Mouse (Mus musculus): Measurements from ENCODE around the gene Fam207a. TPM values are rescaled to one million over a fixed set of nuclear protein-coding genes. Genes with fewer than 3 reads are reported as not detected.

Gene Fam207a
- total RNA-seq, 1 experiment = 33.6 TPM

DNA sequence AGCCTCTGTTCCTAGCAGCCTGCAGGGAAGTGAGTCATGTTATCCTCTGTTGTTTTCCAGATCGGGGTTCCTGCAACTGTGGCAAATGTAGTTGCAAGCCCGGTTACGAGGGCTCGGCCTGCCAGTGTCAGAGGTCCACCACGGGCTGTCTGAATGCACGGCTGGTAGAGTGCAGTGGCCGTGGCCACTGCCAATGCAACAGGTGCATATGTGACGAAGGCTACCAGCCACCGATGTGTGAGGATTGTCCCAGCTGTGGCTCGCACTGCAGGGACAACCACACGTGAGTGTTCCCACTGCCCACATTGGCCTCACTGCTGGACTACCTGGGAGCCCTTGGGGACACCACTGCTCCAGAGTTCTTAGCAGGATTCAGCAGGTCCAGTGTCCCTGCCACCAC is 44.5 kb upstream of the Fam207a start:
- H3K9ac ChIP-seq (ENCODE audit: insufficient read depth, low read depth, low read length, poor library complexity, severe bottlenecking) = no peak overlapping the region
- H3K36me3 ChIP-seq (ENCODE audit: control insufficient read depth, insufficient read depth, low read length, poor library complexity, severe bottlenecking) = no peaks in the 10 kb centered on the region
- no peaks in the 10 kb centered on the region for H3K9me3 ChIP-seq (ENCODE audit: control insufficient read depth, insufficient read depth, low read depth, low read length)
- in situ Hi-C loops (cut with MboI; ENCODE audit: low sequenced_read_pairs in 2 of 2, unreplicated experiment in 2 of 2) = no loop called here
- H3K4me3 ChIP-seq (ENCODE audit: insufficient read depth in 1 of 2, low read depth in 1 of 2, low read length in 2 of 2, poor library complexity in 1 of 2, severe bottlenecking in 1 of 2) = no peak overlapping the region
- no peak for TF ChIP-seq MAFK (IDR thresholded peaks at IDR 0.05; ENCODE audit: insufficient read depth, low read depth, low read length)
- no peak for TF ChIP-seq CHD2 (IDR thresholded peaks at IDR 0.05; ENCODE audit: low read depth, low read length)
- no peak for TF ChIP-seq HCFC1 (IDR thresholded peaks at IDR 0.05; ENCODE audit: borderline replicate concordance, insufficient read depth, low read length)
- TF ChIP-seq ZC3H11A (IDR thresholded peaks at IDR 0.05; ENCODE audit: borderline replicate concordance, low read depth, low read length) = no peak
- no peak for TF ChIP-seq ZNF384 (IDR thresholded peaks at IDR 0.05; ENCODE audit: low read depth, low read length)
- no peaks in the 10 kb centered on the region for H3K4me1 ChIP-seq (ENCODE audit: control insufficient read depth in 2 of 2, insufficient read depth in 2 of 2, low read length in 2 of 2, poor library complexity in 1 of 2)
- no peak overlapping the region for H3K27ac ChIP-seq (ENCODE audit: insufficient read depth, low read depth, low read length, poor library complexity, severe bottlenecking)
- DNase-seq (ENCODE audit: low read depth, low spot score) = no peak

DNA sequence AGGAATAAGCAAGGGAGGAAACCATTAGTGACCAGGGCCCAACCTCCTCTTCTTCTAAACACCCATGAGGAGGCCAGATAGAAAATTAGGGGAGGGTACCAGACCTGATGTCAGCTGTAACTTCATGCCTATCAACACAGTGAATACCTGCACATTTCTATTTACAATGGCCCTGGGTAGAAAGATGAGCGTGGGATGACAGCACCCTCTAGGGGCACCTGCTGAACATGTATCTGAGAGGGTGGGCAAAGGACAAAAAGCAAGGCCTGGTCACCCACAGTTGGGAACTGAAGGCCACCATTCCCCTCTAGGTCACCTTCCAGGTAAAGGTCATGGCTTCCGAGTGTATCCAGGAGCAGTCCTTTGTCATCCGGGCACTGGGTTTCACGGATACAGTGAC is 42.1 kb upstream of the Fam207a start:
- no peak for TF ChIP-seq HCFC1 (IDR thresholded peaks at IDR 0.05; ENCODE audit: borderline replicate concordance, insufficient read depth, low read length)
- TF ChIP-seq MAFK (IDR thresholded peaks at IDR 0.05; ENCODE audit: insufficient read depth, low read depth, low read length) = no peak
- TF ChIP-seq ZC3H11A (IDR thresholded peaks at IDR 0.05; ENCODE audit: borderline replicate concordance, low read depth, low read length) = no peak
- no peak for TF ChIP-seq CHD2 (IDR thresholded peaks at IDR 0.05; ENCODE audit: low read depth, low read length)
- no peak for TF ChIP-seq ZNF384 (IDR thresholded peaks at IDR 0.05; ENCODE audit: low read depth, low read length)
- H3K9ac ChIP-seq (ENCODE audit: insufficient read depth, low read depth, low read length, poor library complexity, severe bottlenecking) = no peak overlapping the region

GRCm38 (mm10) chr10:77556631-77557030 is 41.0 kb upstream of the Fam207a start:
- Histone ChIP-seq H3K36me3 (ENCODE audit: control insufficient read depth, insufficient read depth, low read length, poor library complexity, severe bottlenecking) (no peaks in the 10 kb centered on the region), H3K9ac (ENCODE audit: insufficient read depth, low read depth, low read length, poor library complexity, severe bottlenecking) (no peak overlapping the region), H3K4me3 (ENCODE audit: insufficient read depth in 1 of 2, low read depth in 1 of 2, low read length in 2 of 2, poor library complexity in 1 of 2, severe bottlenecking in 1 of 2) (no peak overlapping the region), H3K9me3 (ENCODE audit: control insufficient read depth, insufficient read depth, low read depth, low read length) (no peaks in the 10 kb centered on the region), H3K27ac (ENCODE audit: insufficient read depth, low read depth, low read length, poor library complexity, severe bottlenecking) (no peak overlapping the region), H3K4me1 (ENCODE audit: control insufficient read depth in 2 of 2, insufficient read depth in 2 of 2, low read length in 2 of 2, poor library complexity in 1 of 2) (no peaks in the 10 kb centered on the region)
- in situ Hi-C loops (cut with MboI; ENCODE audit: low sequenced_read_pairs in 2 of 2, unreplicated experiment in 2 of 2) = no loop called here
- no peak for DNase-seq (ENCODE audit: low read depth, low spot score)
- no peak for TF ChIP-seq ZC3H11A (IDR thresholded peaks at IDR 0.05; ENCODE audit: borderline replicate concordance, low read depth, low read length)
- no peak for TF ChIP-seq MAFK (IDR thresholded peaks at IDR 0.05; ENCODE audit: insufficient read depth, low read depth, low read length)

More for the DNA sequence above, 42.1 kb upstream of the Fam207a start:
- no peak for DNase-seq (ENCODE audit: low read depth, low spot score)
- Histone ChIP-seq H3K4me1 (ENCODE audit: control insufficient read depth in 2 of 2, insufficient read depth in 2 of 2, low read length in 2 of 2, poor library complexity in 1 of 2) (no peaks in the 10 kb centered on the region), H3K9me3 (ENCODE audit: control insufficient read depth, insufficient read depth, low read depth, low read length) (no peaks in the 10 kb centered on the region), H3K4me3 (ENCODE audit: insufficient read depth in 1 of 2, low read depth in 1 of 2, low read length in 2 of 2, poor library complexity in 1 of 2, severe bottlenecking in 1 of 2) (no peak overlapping the region), H3K36me3 (ENCODE audit: control insufficient read depth, insufficient read depth, low read length, poor library complexity, severe bottlenecking) (no peaks in the 10 kb centered on the region), H3K27ac (ENCODE audit: insufficient read depth, low read depth, low read length, poor library complexity, severe bottlenecking) (no peak overlapping the region)
- in situ Hi-C loops (cut with MboI; ENCODE audit: low sequenced_read_pairs in 2 of 2, unreplicated experiment in 2 of 2) = no loop called here

- Histone ChIP-seq H3K36me3 (ENCODE audit: control insufficient read depth, insufficient read depth, low read length, poor library complexity, severe bottlenecking) (no peaks in the 10 kb centered on the region), H3K4me1 (ENCODE audit: control insufficient read depth in 2 of 2, insufficient read depth in 2 of 2, low read length in 2 of 2, poor library complexity in 1 of 2) (peaks cover 0 to 2% of the 10 kb centered on the region in 2 experiments; a peak in 1 of 4 replicates), H3K9ac (ENCODE audit: insufficient read depth, low read depth, low read length, poor library complexity, severe bottlenecking) (no peak overlapping the region), H3K4me3 (ENCODE audit: insufficient read depth in 1 of 2, low read depth in 1 of 2, low read length in 2 of 2, poor library complexity in 1 of 2, severe bottlenecking in 1 of 2) (no peak overlapping the region), H3K27ac (ENCODE audit: insufficient read depth, low read depth, low read length, poor library complexity, severe bottlenecking) (no peak overlapping the region), H3K9me3 (ENCODE audit: control insufficient read depth, insufficient read depth, low read depth, low read length) (no peaks in the 10 kb centered on the region)
- no peak for DNase-seq (ENCODE audit: low read depth, low spot score)
- in situ Hi-C loops (cut with MboI; ENCODE audit: low sequenced_read_pairs in 2 of 2, unreplicated experiment in 2 of 2) = no loop called here
- no peak for TF ChIP-seq ZNF384 (IDR thresholded peaks at IDR 0.05; ENCODE audit: low read depth, low read length)
- no peak for TF ChIP-seq ZC3H11A (IDR thresholded peaks at IDR 0.05; ENCODE audit: borderline replicate concordance, low read depth, low read length)
- TF ChIP-seq CHD2 (IDR thresholded peaks at IDR 0.05; ENCODE audit: low read depth, low read length) = no peak
- no peak for TF ChIP-seq MAFK (IDR thresholded peaks at IDR 0.05; ENCODE audit: insufficient read depth, low read depth, low read length)
Observed at GRCm38 (mm10) chr10:77554918-77555317, 39.3 kb upstream of the Fam207a start.

DNA sequence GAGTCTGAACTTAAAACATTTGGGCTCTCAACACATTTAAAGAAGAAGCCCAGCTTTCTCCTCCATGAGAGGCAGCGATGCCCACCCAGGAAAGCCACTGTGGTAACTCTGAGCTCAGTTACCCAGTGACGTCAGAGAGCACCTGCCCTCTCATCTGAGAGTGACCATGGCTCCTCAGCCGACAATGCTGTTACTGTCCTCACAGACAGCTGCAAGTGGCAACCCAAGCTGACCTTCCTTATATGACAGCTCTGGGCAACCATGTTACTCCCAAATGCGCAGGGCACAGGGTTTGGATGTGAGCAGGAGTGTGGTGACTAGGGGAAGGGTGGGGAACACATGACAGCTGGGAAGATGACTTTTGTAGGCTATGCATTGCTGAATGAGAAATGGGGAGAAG is 37.7 kb upstream of the Fam207a start:
- TF ChIP-seq MAFK (IDR thresholded peaks at IDR 0.05; ENCODE audit: insufficient read depth, low read depth, low read length) (no peak), ZNF384 (IDR thresholded peaks at IDR 0.05; ENCODE audit: low read depth, low read length) (no peak), ZC3H11A (IDR thresholded peaks at IDR 0.05; ENCODE audit: borderline replicate concordance, low read depth, low read length) (no peak), HCFC1 (IDR thresholded peaks at IDR 0.05; ENCODE audit: borderline replicate concordance, insufficient read depth, low read length) (no peak), CHD2 (IDR thresholded peaks at IDR 0.05; ENCODE audit: low read depth, low read length) (no peak)
- no peak overlapping the region for H3K4me3 ChIP-seq (ENCODE audit: insufficient read depth in 1 of 2, low read depth in 1 of 2, low read length in 2 of 2, poor library complexity in 1 of 2, severe bottlenecking in 1 of 2)
- H3K9ac ChIP-seq (ENCODE audit: insufficient read depth, low read depth, low read length, poor library complexity, severe bottlenecking) = no peak overlapping the region
- H3K36me3 ChIP-seq (ENCODE audit: control insufficient read depth, insufficient read depth, low read length, poor library complexity, severe bottlenecking) = no peaks in the 10 kb centered on the region
- H3K9me3 ChIP-seq (ENCODE audit: control insufficient read depth, insufficient read depth, low read depth, low read length) = no peaks in the 10 kb centered on the region
- in situ Hi-C loops (cut with MboI; ENCODE audit: low sequenced_read_pairs in 2 of 2, unreplicated experiment in 2 of 2) = no loop called here
- DNase-seq (ENCODE audit: low read depth, low spot score) = no peak
- peaks cover 0 to 2% of the 10 kb centered on the region in 2 experiments; a peak in 1 of 4 replicates for H3K4me1 ChIP-seq (ENCODE audit: control insufficient read depth in 2 of 2, insufficient read depth in 2 of 2, low read length in 2 of 2, poor library complexity in 1 of 2)
- H3K27ac ChIP-seq (ENCODE audit: insufficient read depth, low read depth, low read length, poor library complexity, severe bottlenecking) = no peak overlapping the region
